Mouse (Mus musculus) embryonic stem cell, embryonic (primary cell): ENCODE data around the gene Msantd3.

Experiments used
- CTCF ChIA-PET, 4 experiments: fragments of 300-600 bp in 2 of 4; fragments of 350-600 bp in 2 of 4; sonication (Branson Sonifier 250); formaldehyde crosslinking; loops; one replicate each; lab custom pipeline; 2022; ENCODE audit warnings: inconsistent platforms in 2 of 4; lab: Charles Lee
- POLR2A ChIA-PET, 4 experiments: fragments of 300-600 bp in 2 of 4; fragments of 350-600 bp in 2 of 4; sonication (Branson Sonifier 250); formaldehyde crosslinking; loops; one replicate each; lab custom pipeline; 2022; ENCODE audit warnings: antibody characterized with exemption in 4 of 4, inconsistent platforms in 1 of 4; lab: Charles Lee

Msantd3 gene

GRCm38 (mm10) chr4:48539841-48540575 is at the start of gene Msantd3:
Gene Msantd3 (plus strand): TSS chr4:48539935.
- POLR2A ChIA-PET: interaction anchor here (0.7 to 8.3 kb wide), 19 partner anchors 8 to 104 kb away, joined by 3 to 63 read pairs (median 5); partner anchors contain the start of genes Tmeff1 (in 3 of the 4) and Tex10 (in 1 of the 4)
- CTCF ChIA-PET: no interaction called here

GRCm38 (mm10) chr4:48491290-48491743 is 48.4 kb upstream of the Msantd3 start:
- ChIA-PET POLR2A (interaction anchor here in 2 of 4 experiments (0.9 to 2.0 kb wide), 5 partner anchors 10 to 54 kb away, joined by 3 to 11 read pairs (median 4); partner anchors contain the start of gene Tex10 (in 2 of the 2)), CTCF (no interaction called here)

GRCm38 (mm10) chr4:48492510-48492909 is 47.2 kb upstream of the Msantd3 start:
- CTCF ChIA-PET: no interaction called here
- POLR2A ChIA-PET: interaction anchor here in 1 of 4 experiments (1.1 kb wide), 1 partner anchor 19 kb away, joined by 4 read pairs; the partner anchor contains the start of gene Tex10

GRCm38 (mm10) chr4:48510861-48511260 is 28.9 kb upstream of the Msantd3 start:
- CTCF ChIA-PET: interaction anchor here in 1 of 4 experiments (0.7 kb wide), 1 partner anchor 30 kb away, joined by 3 read pairs; no protein-coding TSS in a partner anchor
- POLR2A ChIA-PET: interaction anchor here in 2 of 4 experiments (0.5 to 3.5 kb wide), 9 partner anchors 16 to 1224 kb away, joined by 3 to 14 read pairs (median 4); partner anchors contain the start of gene Tmeff1 (in 1 of the 2)

- CTCF ChIA-PET: interaction anchor here in 1 of 4 experiments (0.6 kb wide), 1 partner anchor 44 kb away, joined by 3 read pairs; no protein-coding TSS in a partner anchor
- POLR2A ChIA-PET: interaction anchor here in 2 of 4 experiments (1.1 to 3.0 kb wide), 4 partner anchors 10 to 30 kb away, joined by 3 to 14 read pairs (median 3); no protein-coding TSS in a partner anchor
These were observed 10.2 kb upstream of the Msantd3 start for GRCm38 (mm10) chr4:48529559-48529958.

- CTCF ChIA-PET: interaction anchor here in 2 of 4 experiments (0.6 to 1.2 kb wide), 2 partner anchors 24 to 73 kb away, joined by 3 to 4 read pairs; no protein-coding TSS in a partner anchor
- POLR2A ChIA-PET: interaction anchor here (0.6 to 3.0 kb wide), 14 partner anchors 9 to 1627 kb away, joined by 3 to 14 read pairs (median 4); partner anchors contain the start of genes Tex10 (in 2 of the 4) and Tmeff1 (in 1 of the 4)
These were observed 7.7 kb upstream of the Msantd3 start for GRCm38 (mm10) chr4:48531804-48532601.

GRCm38 (mm10) chr4:48536275-48536674 is 3.5 kb upstream of the Msantd3 start:
- POLR2A ChIA-PET: interaction anchor here in 3 of 4 experiments (0.6 to 3.2 kb wide), 10 partner anchors 9 to 63 kb away, joined by 3 to 14 read pairs (median 6); partner anchors contain the start of genes Tex10 (in 2 of the 3) and Tmeff1 (in 1 of the 3)
- CTCF ChIA-PET: no interaction called here

GRCm38 (mm10) chr4:48537024-48537423 is 2.7 kb upstream of the Msantd3 start:
- ChIA-PET POLR2A (interaction anchor here in 3 of 4 experiments (0.6 to 8.3 kb wide), 13 partner anchors 8 to 142 kb away, joined by 3 to 63 read pairs (median 6); partner anchors contain the start of genes Tex10 (in 2 of the 3) and Tmeff1 (in 1 of the 3)), CTCF (interaction anchor here in 2 of 4 experiments (0.6 to 0.9 kb wide), 5 partner anchors 14 to 1099 kb away, joined by 3 to 6 read pairs (median 4); no protein-coding TSS in a partner anchor)

- CTCF ChIA-PET: no interaction called here
- POLR2A ChIA-PET: interaction anchor here (0.7 to 8.3 kb wide), 11 partner anchors 10 to 77 kb away, joined by 3 to 63 read pairs (median 4); partner anchors contain the start of gene Tex10 (in 1 of the 4)
These were observed 1.2 kb upstream of the Msantd3 start for GRCm38 (mm10) chr4:48538581-48538980.

- POLR2A ChIA-PET: interaction anchor here (0.6 to 8.3 kb wide), 24 partner anchors 9 to 103 kb away, joined by 3 to 63 read pairs (median 3); partner anchors contain the start of genes Tmeff1 (in 3 of the 4) and Tex10 (in 1 of the 4)
- CTCF ChIA-PET: interaction anchor here in 2 of 4 experiments (0.9 to 1.0 kb wide), 2 partner anchors 30 to 44 kb away, joined by 3 read pairs; partner anchors contain the start of gene Tmeff1 (in 1 of the 2)
These were observed 909 bp downstream of the Msantd3 start for GRCm38 (mm10) chr4:48540576-48541111.

- POLR2A ChIA-PET: interaction anchor here in 3 of 4 experiments (0.6 to 8.3 kb wide), 19 partner anchors 9 to 80 kb away, joined by 3 to 63 read pairs (median 5); partner anchors contain the start of genes Tmeff1 (in 3 of the 3) and Tex10 (in 1 of the 3)
- CTCF ChIA-PET: interaction anchor here in 2 of 4 experiments (0.9 to 1.0 kb wide), 2 partner anchors 31 to 43 kb away, joined by 3 read pairs; partner anchors contain the start of gene Tmeff1 (in 1 of the 2)
These were observed 2.0 kb downstream of the Msantd3 start for GRCm38 (mm10) chr4:48541526-48542250.

GRCm38 (mm10) chr4:48542351-48542750 is 2.6 kb downstream of the Msantd3 start:
- ChIA-PET CTCF (interaction anchor here in 1 of 4 experiments (0.8 to 1.2 kb wide), 2 partner anchors 14 to 44 kb away, joined by 3 to 6 read pairs; no protein-coding TSS in a partner anchor), POLR2A (interaction anchor here in 3 of 4 experiments (0.6 to 8.3 kb wide), 23 partner anchors 9 to 263 kb away, joined by 3 to 63 read pairs (median 4); partner anchors contain the start of genes Tex10 (in 2 of the 3), Tmeff1 (in 2 of the 3), Erp44 (in 1 of the 3) and Invs (in 1 of the 3))

- POLR2A ChIA-PET: interaction anchor here (0.6 to 8.3 kb wide), 32 partner anchors 8 to 263 kb away, joined by 3 to 63 read pairs (median 4); partner anchors contain the start of genes Tmeff1 (in 3 of the 4), Tex10 (in 2 of the 4), Erp44 (in 1 of the 4) and Invs (in 1 of the 4)
These were observed 3.5 kb downstream of the Msantd3 start for GRCm38 (mm10) chr4:48543071-48543865.

GRCm38 (mm10) chr4:48544141-48544540 is 4.4 kb downstream of the Msantd3 start:
- ChIA-PET POLR2A (interaction anchor here (0.8 to 8.3 kb wide), 16 partner anchors 7 to 155 kb away, joined by 3 to 63 read pairs (median 6); partner anchors contain the start of genes Tmeff1 (in 2 of the 4) and Tex10 (in 1 of the 4)), CTCF (interaction anchor here in 2 of 4 experiments (0.9 to 1.8 kb wide), 4 partner anchors 12 kb away, joined by 3 to 7 read pairs (median 3); no protein-coding TSS in a partner anchor)

More at GRCm38 (mm10) chr4:48543071-48543865, 3.5 kb downstream of the Msantd3 start:
- CTCF ChIA-PET: interaction anchor here in 2 of 4 experiments (0.8 to 1.2 kb wide), 6 partner anchors 11 to 53 kb away, joined by 3 to 6 read pairs (median 3); no protein-coding TSS in a partner anchor

- CTCF ChIA-PET: interaction anchor here in 2 of 4 experiments (0.9 to 1.8 kb wide), 2 partner anchors 10 kb away, joined by 6 to 7 read pairs; no protein-coding TSS in a partner anchor
- POLR2A ChIA-PET: interaction anchor here in 3 of 4 experiments (0.7 to 8.1 kb wide), 18 partner anchors 8 to 156 kb away, joined by 3 to 42 read pairs (median 4); partner anchors contain the start of genes Tmeff1 (in 3 of the 3) and Tex10 (in 1 of the 3)
These were observed 6.2 kb downstream of the Msantd3 start for GRCm38 (mm10) chr4:48545966-48546365.
